ENCODE assay signal across 8 mouse cellular contexts in the genomic region with DNA sequence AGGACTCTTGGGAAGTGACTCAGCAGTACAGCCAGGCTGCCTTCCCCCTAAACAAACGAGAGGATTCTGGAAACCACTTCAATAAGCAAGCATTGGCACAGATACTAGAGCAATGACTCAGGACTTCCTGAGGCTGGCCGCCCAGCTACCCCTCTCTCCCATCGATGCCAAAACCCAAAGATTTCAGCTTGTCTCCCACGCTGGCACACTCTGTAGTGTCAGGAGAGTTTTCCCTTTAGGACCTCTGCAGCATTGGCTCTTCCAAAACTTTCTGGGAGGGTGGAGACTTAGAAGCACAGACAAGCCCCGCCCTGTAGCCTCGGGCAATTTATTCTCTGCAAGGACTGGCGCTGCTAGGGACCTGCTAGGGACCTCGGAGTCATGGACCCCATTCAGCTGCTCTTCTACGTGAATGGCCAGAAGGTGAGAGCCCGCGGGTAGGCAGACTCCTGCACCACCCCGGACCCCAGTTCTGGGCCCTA. TPM values are rescaled to one million over a fixed set of nuclear protein-coding genes. Genes with fewer than 3 reads are reported as not detected.
DNase-seq lines count a peak whose midpoint lies in the region; ATAC-seq and TF ChIP-seq lines count a peak whose summit lies in the region.

Gene Aox1 (plus strand): TSS at position 296 of the 482 bp plus-strand sequence.

- TF ChIP-seq CTCF in G1E (IDR thresholded peaks at IDR 0.05; ENCODE audit: low read depth, low read length), result no peak

- peak within 1 kb of the TSS; percentile 74 for H3K4me2 ChIP-seq in heart, embryonic 11.5 days
- peak within 1 kb of the TSS; percentile 64 for H3K4me2 ChIP-seq in kidney, embryonic 15.5 days
- peak within 1 kb of the TSS; percentile 74 for H3K4me2 ChIP-seq in liver, embryonic 11.5 days
- peak within 1 kb of the TSS; percentile 77 for H3K4me2 ChIP-seq in myocyte (ENCODE audit: low read depth)

- H3K36me3 ChIP-seq in G1E (replicated peaks), result peaks cover 18% of the 10 kb centered on the region
- H3K36me3 ChIP-seq in heart, embryonic 11.5 days (ENCODE audit: control insufficient read depth, insufficient read depth, low read length), result no peaks in the 10 kb centered on the region
- peaks cover 9% of the 10 kb centered on the region for H3K36me3 ChIP-seq in kidney, embryonic 15.5 days
- H3K36me3 ChIP-seq in liver, embryonic 11.5 days (ENCODE audit: control insufficient read depth, insufficient read depth, low read length), result no peaks in the 10 kb centered on the region; the same call in 1 of the 2 replicates
- H3K36me3 ChIP-seq in myocyte (ENCODE audit: control insufficient read depth, insufficient read depth), result no peaks in the 10 kb centered on the region

- WGBS in heart, embryonic 11.5 days (ENCODE audit: insufficient replicate concordance), result 12% methylated on average over 12 of the region's 12 CpGs
- WGBS in kidney, embryonic 15.5 days, result 12% methylated on average over 12 of the region's 12 CpGs
- WGBS in liver, embryonic 11.5 days, result 5% methylated on average over 12 of the region's 12 CpGs

- peaks cover 11% of the 10 kb centered on the region for H3K27me3 ChIP-seq in G1E (ENCODE audit: insufficient read depth, low read length)
- no peaks in the 10 kb centered on the region for H3K27me3 ChIP-seq in heart, embryonic 11.5 days (ENCODE audit: control insufficient read depth, insufficient read depth, low read length)
- H3K27me3 ChIP-seq in kidney, embryonic 15.5 days, result no peaks in the 10 kb centered on the region
- H3K27me3 ChIP-seq in liver, embryonic 11.5 days (replicated peaks; ENCODE audit: control insufficient read depth, insufficient read depth, low read length), result no peaks in the 10 kb centered on the region
- H3K27me3 ChIP-seq in myocyte (ENCODE audit: control insufficient read depth, insufficient read depth, insufficient read length), result no peaks in the 10 kb centered on the region

- peak; percentile 86 for ATAC-seq in G1E (ENCODE audit: extremely low read depth, insufficient number of reproducible peaks, low FRiP score, poor library complexity, severe bottlenecking)
- 0 out of 2 replicates have a peak, but pooled peaks have one; percentile 61 for ATAC-seq in erythroblast, adult 5-6 weeks (replicated peaks; ENCODE audit: low FRiP score, poor library complexity, severe bottlenecking)
- peak; percentile 53; the same call in 1 of the 2 replicates for ATAC-seq in heart, embryonic 11.5 days (replicated peaks; ENCODE audit: insufficient number of reproducible peaks, low FRiP score, low TSS enrichment)
- peak; percentile 44 for ATAC-seq in kidney, embryonic 15.5 days (replicated peaks; ENCODE audit: low FRiP score)
- peak; percentile 63 for ATAC-seq in liver, embryonic 11.5 days (replicated peaks; ENCODE audit: low FRiP score)
- no peak for ATAC-seq in activated CD4-positive, CD25-positive, alpha-beta regulatory T cell, adult 4 months

- peak; percentile 54 for TF ChIP-seq POLR2A in myocyte (IDR thresholded peaks at IDR 0.05; ENCODE audit: insufficient read length, low read depth)

- H3K27ac ChIP-seq in heart, embryonic 11.5 days (ENCODE audit: low read depth, low read length), result peak within 1 kb of the TSS; percentile 47; the same call in 1 of the 2 replicates
- peak within 1 kb of the TSS; percentile 34; the same call in 1 of the 2 replicates for H3K27ac ChIP-seq in kidney, embryonic 15.5 days
- H3K27ac ChIP-seq in liver, embryonic 11.5 days (ENCODE audit: low read depth, low read length), result no peak within 1 kb of the TSS

- H3K9ac ChIP-seq in heart, embryonic 11.5 days (ENCODE audit: low read depth, low read length), result peak within 1 kb of the TSS; percentile 49
- H3K9ac ChIP-seq in kidney, embryonic 15.5 days, result peak within 1 kb of the TSS; percentile 18; the same call in 1 of the 2 replicates
- H3K9ac ChIP-seq in liver, embryonic 11.5 days (ENCODE audit: low read depth, low read length), result peak within 1 kb of the TSS; percentile 46; the same call in 1 of the 2 replicates

- H3ac ChIP-seq in myocyte (ENCODE audit: control insufficient read depth, insufficient read length), result no peak within 1 kb of the TSS

- no peaks in the 10 kb centered on the region for H3K9me3 ChIP-seq in G1E (replicated peaks)
- no peaks in the 10 kb centered on the region for H3K9me3 ChIP-seq in heart, embryonic 11.5 days (replicated peaks; ENCODE audit: control insufficient read depth, low read length)
- H3K9me3 ChIP-seq in kidney, embryonic 15.5 days (replicated peaks), result no peaks in the 10 kb centered on the region
- H3K9me3 ChIP-seq in liver, embryonic 11.5 days (ENCODE audit: control insufficient read depth, low read length), result no peaks in the 10 kb centered on the region

- H3K4me1 ChIP-seq in G1E (ENCODE audit: insufficient read depth, low read depth, low read length), result peaks cover 13% of the 10 kb centered on the region
- H3K4me1 ChIP-seq in heart, embryonic 11.5 days (ENCODE audit: control insufficient read depth, insufficient read depth, low read length), result peaks cover 16% of the 10 kb centered on the region
- H3K4me1 ChIP-seq in kidney, embryonic 15.5 days, result peaks cover 17% of the 10 kb centered on the region
- peaks cover 30% of the 10 kb centered on the region for H3K4me1 ChIP-seq in liver, embryonic 11.5 days (replicated peaks; ENCODE audit: control insufficient read depth, insufficient read depth, low read length)

- peaks cover 3% of the 10 kb centered on the region for H3K79me2 ChIP-seq in myocyte (ENCODE audit: control insufficient read depth, insufficient read depth)

- H3K4me3 ChIP-seq in G1E (ENCODE audit: low read depth, low read length) (no peak within 1 kb of the TSS; the same call in 1 of the 2 replicates), myocyte (peak within 1 kb of the TSS; percentile 34)
- peak within 1 kb of the TSS; percentile 38 for H3K4me3 ChIP-seq in heart, embryonic 11.5 days (ENCODE audit: low read depth, low read length)
- H3K4me3 ChIP-seq in kidney, embryonic 15.5 days (replicated peaks), result peak within 1 kb of the TSS; percentile 40
- peak within 1 kb of the TSS; percentile 42 for H3K4me3 ChIP-seq in liver, embryonic 11.5 days (ENCODE audit: low read depth, low read length)

- peak; percentile 21 for DNase-seq in G1E (ENCODE audit: low spot score)
- DNase-seq in brain, adult 2 months (ENCODE audit: low read depth, low spot score), result peak; percentile 84
- DNase-seq in liver, embryonic 11.5 days (ENCODE audit: low spot score), result peak; percentile 50

TF ChIP-seq in myocyte, 11 proteins besides CTCF, POLR2A, EP300 and RAD21:
- TF ChIP-seq CEBPB (IDR thresholded peaks at IDR 0.05; ENCODE audit: insufficient read depth, poor library complexity, severe bottlenecking) (0 out of 2 replicates have a peak, but pooled peaks have one; percentile 24), TCF12 (IDR thresholded peaks at IDR 0.05; ENCODE audit: insufficient read depth, poor library complexity, severe bottlenecking) (no peak), POLR2AphosphoS2 (IDR thresholded peaks at IDR 0.05; ENCODE audit: insufficient read length, low read depth) (peak; percentile 57)

RNA-seq across cellular contexts. Expression of gene Aox1, which starts in this region (rescaled TPM):
- total RNA-seq in G1E (2014; fragmentation: Nextera tagmentation) (not detected in 2 replicates), G1E (2017) (0.06 and 0.16 TPM in 2 replicates)
- polyA plus RNA-seq in G1E (2012) (not detected in 2 replicates), myocyte (2012; fragmentation: generic; extraction: Trizol) (2.4 TPM)
- not detected in 2 replicates for total RNA-seq in erythroblast, adult 5-6 weeks (2015; ENCODE audit: low replicate concordance)
- 0.42 TPM in 1 of 2 replicates, not detected in the other for total RNA-seq in erythroblast, adult 5-6 weeks (2017; ENCODE audit: low replicate concordance)
- 0.34 and 0.39 TPM in 2 replicates for polyA plus RNA-seq in heart, embryonic 11.5 days (2014; fragmentation: Nextera tagmentation; extraction: Ambion mirVana)
- 0.30 and 0.32 TPM in 2 replicates for polyA plus RNA-seq in kidney, embryonic 15.5 days (2015; fragmentation: Nextera tagmentation; extraction: Ambion mirVana)
- polyA plus RNA-seq in liver, embryonic 11.5 days (2014; fragmentation: Nextera tagmentation; extraction: Ambion mirVana), result 0.05 and 0.07 TPM in 2 replicates
- not detected for polyA plus RNA-seq in activated CD4-positive, CD25-positive, alpha-beta regulatory T cell, adult 4 months (2017; shearing (Covaris generic))

Comparison
In these comparisons a context has a peak if more than half of its experiments do, and no peak if none do; other contexts are left out.
1. Peak in DNase-seq and ATAC-seq in G1E; RNA of the gene not detected or under 1 TPM.
2. Peak in ATAC-seq in erythroblast, adult 5-6 weeks; RNA of the gene not detected or under 1 TPM.
3. Peak in ATAC-seq, H3K4me3 ChIP-seq, H3K27ac ChIP-seq, H3K9ac ChIP-seq and H3K4me2 ChIP-seq in heart, embryonic 11.5 days; RNA of the gene not detected or under 1 TPM.
4. Peak in ATAC-seq, H3K4me3 ChIP-seq, H3K27ac ChIP-seq, H3K9ac ChIP-seq and H3K4me2 ChIP-seq in kidney, embryonic 15.5 days; RNA of the gene not detected or under 1 TPM.
5. Peak in DNase-seq, ATAC-seq, H3K4me3 ChIP-seq, H3K9ac ChIP-seq and H3K4me2 ChIP-seq in liver, embryonic 11.5 days; RNA of the gene not detected or under 1 TPM.
6. DNase-seq: peak in every context shown above with its lines; median percentile 84 in brain, adult 2 months; 50 in liver, embryonic 11.5 days; 21 in G1E.